Mouse (Mus musculus) midbrain, embryonic 12.5 days (tissue): Measurements from ENCODE around the gene Orm1. TPM values are rescaled to one million over a fixed set of nuclear protein-coding genes. Genes with fewer than 3 reads are reported as not detected.
"Not testable (repeated sequence)": the region's sequence is repeated elsewhere in the genome, so short reads cannot be mapped to it uniquely, and the experiment has no call there.

Experiments used
- ATAC-seq: fragments of 200-750 bp; cut with Nextera tagmentation; 2 replicates; pipeline ENCODE4 v1.8.0; 2017; ENCODE audit warnings: low read depth, moderate TSS enrichment, moderate library complexity; ENCODE audit not compliant: low FRiP score
- H3K27ac ChIP-seq: fragments of 300-500 bp; sonication (generic); replicated peaks from 2 replicates; pipeline ENCODE4 v1.5.1; 2016; ENCODE audit warnings: mild to moderate bottlenecking
- H3K27me3 ChIP-seq: fragments of 300-500 bp; sonication (generic); 2 replicates; pipeline ENCODE4 v1.6.1; 2016; ENCODE audit warnings: mild to moderate bottlenecking
- H3K36me3 ChIP-seq: fragments of 300-500 bp; sonication (generic); 2 replicates; pipeline ENCODE4 v1.6.1; 2016
- H3K4me1 ChIP-seq: fragments of 300-500 bp; sonication (generic); 2 replicates; pipeline ENCODE4 v1.6.1; 2016
- H3K4me2 ChIP-seq: fragments of 300-500 bp; sonication (generic); replicated peaks from 2 replicates; pipeline ENCODE4 v1.6.1; 2016; ENCODE audit warnings: mild to moderate bottlenecking, moderate library complexity
- H3K4me3 ChIP-seq: fragments of 300-500 bp; sonication (generic); 2 replicates; pipeline ENCODE4 v1.5.1; 2016; ENCODE audit warnings: mild to moderate bottlenecking
- H3K9ac ChIP-seq: fragments of 300-500 bp; sonication (generic); replicated peaks from 2 replicates; pipeline ENCODE4 v1.6.1; 2016; ENCODE audit warnings: mild to moderate bottlenecking, moderate library complexity
- H3K9me3 ChIP-seq: fragments of 300-500 bp; sonication (generic); 2 replicates; pipeline ENCODE4 v1.6.1; 2016; ENCODE audit warnings: mild to moderate bottlenecking
- WGBS: fragments of 180-500 bp; shearing (Covaris S2); methylation state at CpG from one replicate; pipeline ENCODE4 v1.1.7; 2016; 5-methylcytosine and 5-hydroxymethylcytosine counted together
- polyA plus RNA-seq: library from polyadenylated mRNA; unstranded; fragments of >200 nt; fragmentation: Nextera tagmentation; extraction: Ambion mirVana; gene quantifications from 2 replicates; pipeline ENCODE4 v1.2.1, GENCODE M21; 2016

The Orm1 gene
- polyA plus RNA-seq, 1 experiment from 2014 or later: not detected

DNA sequence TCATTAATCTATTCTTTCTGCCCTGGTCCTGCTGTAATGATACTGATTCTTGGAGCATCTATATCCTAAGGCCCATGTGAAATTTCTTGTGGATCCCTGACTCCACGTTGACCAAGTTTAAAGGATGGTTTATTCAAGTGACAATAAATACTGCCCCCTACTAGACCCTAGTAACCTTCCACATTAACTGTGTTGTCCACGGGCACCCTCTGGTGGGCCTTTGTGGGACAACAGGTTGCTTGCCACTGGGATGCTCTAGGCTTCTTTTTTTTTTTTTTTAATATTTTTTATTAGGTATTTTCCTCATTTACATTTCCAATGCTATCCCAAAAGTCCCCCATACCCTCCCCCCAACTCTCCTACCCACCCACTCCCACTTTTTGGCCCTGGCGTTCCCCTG, 24.8 kb upstream of the Orm1 start:
- WGBS: 27% methylated on average over 3 of the region's 3 CpGs
- H3K4me3 ChIP-seq, H3K27ac ChIP-seq, H3K9me3 ChIP-seq, H3K4me2 ChIP-seq, H3K27me3 ChIP-seq, H3K4me1 ChIP-seq, H3K36me3 ChIP-seq, H3K9ac ChIP-seq: not testable (repeated sequence)
- 0 out of 2 replicates have a peak, but pooled peaks have one; percentile 39 for ATAC-seq

DNA sequence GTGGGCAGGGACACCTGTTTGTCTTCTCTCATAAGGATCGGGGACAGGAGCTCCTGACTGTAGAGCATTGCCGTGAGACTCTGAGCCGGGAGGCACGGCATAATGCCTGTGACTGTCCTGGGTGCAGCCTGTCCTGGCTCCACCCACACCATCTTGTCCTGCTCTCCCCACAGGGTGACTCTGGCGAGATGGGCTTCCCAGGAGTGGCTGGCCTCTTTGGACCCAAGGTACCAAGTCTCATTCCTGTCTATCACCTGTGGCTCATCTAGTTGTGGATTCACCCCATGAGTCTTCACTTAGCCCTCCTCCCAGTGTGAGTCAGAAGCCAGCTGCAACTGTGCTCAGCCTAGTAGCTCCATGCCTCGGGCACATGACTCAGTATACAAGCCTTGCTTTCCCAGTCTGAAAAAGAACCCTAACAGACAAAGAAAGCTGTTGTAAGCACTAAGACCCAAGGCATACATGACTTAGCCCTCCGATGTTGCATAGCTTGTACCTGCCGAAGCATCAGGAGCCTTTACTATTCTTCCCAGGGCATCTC, 21.0 kb upstream of the Orm1 start:
- Histone ChIP-seq H3K4me3 (no peak overlapping the region), H3K4me1 (no peaks in the 10 kb centered on the region), H3K4me2 (no peak overlapping the region), H3K27me3 (no peaks in the 10 kb centered on the region), H3K9ac (no peak overlapping the region), H3K27ac (no peak overlapping the region), H3K9me3 (no peaks in the 10 kb centered on the region), H3K36me3 (no peaks in the 10 kb centered on the region)
- WGBS: 85% methylated on average over 8 of the region's 8 CpGs
- ATAC-seq: no peak

DNA sequence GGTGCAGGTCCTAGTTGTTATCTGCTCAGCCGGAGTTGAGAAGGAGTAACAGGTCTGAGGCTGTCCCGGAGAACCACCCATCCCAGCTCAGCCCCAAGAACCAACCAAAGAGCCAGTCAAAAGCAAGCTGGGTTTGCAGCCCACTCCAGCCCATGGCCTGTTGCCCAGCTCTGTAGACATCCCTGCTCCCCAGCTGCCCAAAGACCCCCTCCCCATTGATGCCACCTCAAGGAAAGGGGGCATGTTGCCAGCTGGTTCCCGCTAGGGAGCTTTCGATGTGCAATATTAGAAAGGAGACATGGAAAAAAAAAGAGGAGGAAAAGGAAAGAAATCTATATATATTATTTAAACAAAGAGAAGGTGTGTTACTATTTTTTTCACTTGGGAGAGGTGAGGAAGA, 11.0 kb upstream of the Orm1 start:
- no peak overlapping the region for H3K27ac ChIP-seq
- H3K4me1 ChIP-seq: no peaks in the 10 kb centered on the region
- H3K9ac ChIP-seq: no peak overlapping the region
- H3K27me3 ChIP-seq: no peaks in the 10 kb centered on the region
- no peaks in the 10 kb centered on the region for H3K36me3 ChIP-seq
- WGBS: 94% methylated on average over 4 of the region's 4 CpGs
- no peak overlapping the region for H3K4me2 ChIP-seq
- no peak for ATAC-seq
- no peaks in the 10 kb centered on the region for H3K9me3 ChIP-seq
- no peak overlapping the region for H3K4me3 ChIP-seq

DNA sequence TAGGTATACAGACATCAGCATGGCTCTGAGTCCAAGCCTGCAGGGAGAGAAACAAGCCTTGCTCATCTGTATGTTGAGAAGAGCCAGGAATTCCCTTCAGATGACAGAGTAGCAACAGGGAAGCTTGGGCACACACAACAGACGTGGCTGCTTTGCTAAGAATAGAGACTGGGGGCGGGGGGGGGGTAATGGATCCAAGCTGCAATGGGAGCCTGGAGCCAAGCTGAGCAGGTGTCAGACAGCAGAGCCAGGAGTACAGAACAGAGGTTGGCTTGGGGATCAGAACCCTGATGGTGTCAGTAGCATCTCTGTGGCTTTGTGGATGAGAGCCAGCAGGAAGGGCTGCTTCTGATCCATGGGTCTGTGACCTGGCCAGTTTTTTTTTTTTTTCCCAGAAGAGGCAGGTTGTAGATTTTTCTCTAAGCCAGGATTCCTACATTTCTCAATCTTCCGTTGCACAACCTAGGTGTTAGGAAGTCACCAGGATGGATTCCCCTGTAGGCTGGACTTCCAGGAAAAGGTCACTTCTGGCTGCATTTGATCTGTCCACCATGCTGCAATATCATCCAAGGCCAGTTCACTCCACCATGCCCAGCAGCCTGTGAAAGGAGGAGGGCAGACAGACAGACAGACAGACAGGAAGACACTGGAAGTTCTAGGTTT, 5.8 kb upstream of the Orm1 start:
- H3K9me3 ChIP-seq: no peaks in the 10 kb centered on the region
- 75% methylated on average over 3 of the region's 3 CpGs for WGBS
- H3K27me3 ChIP-seq: no peaks in the 10 kb centered on the region
- H3K4me3 ChIP-seq: no peak overlapping the region
- no peak overlapping the region for H3K27ac ChIP-seq
- no peak overlapping the region for H3K4me2 ChIP-seq
- no peaks in the 10 kb centered on the region for H3K4me1 ChIP-seq
- no peak overlapping the region for H3K9ac ChIP-seq
- H3K36me3 ChIP-seq: no peaks in the 10 kb centered on the region
- ATAC-seq: no peak

DNA sequence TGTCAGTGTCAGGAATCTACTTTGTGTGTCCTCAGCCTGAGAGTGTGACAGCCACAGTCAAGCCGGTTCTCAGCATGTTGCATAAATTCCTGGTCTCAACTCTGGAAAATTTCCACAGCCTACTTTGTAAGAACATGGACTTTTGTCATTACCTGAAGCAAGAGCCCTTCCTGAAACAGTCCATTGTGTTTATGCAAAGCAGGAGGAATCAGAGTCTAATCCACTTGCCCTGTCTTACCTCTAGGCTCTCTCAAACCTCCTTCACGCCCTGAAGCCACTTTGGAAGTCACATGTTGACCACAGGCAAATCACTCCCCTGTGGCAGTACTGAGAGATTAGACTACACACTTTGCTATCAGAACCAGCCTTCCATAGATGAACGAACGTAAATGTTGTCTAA, 1.9 kb upstream of the Orm1 start:
- H3K4me3 ChIP-seq: no peak overlapping the region
- H3K4me2 ChIP-seq: no peak overlapping the region
- no peaks in the 10 kb centered on the region for H3K4me1 ChIP-seq
- H3K27me3 ChIP-seq: no peaks in the 10 kb centered on the region
- H3K9ac ChIP-seq: no peak overlapping the region
- no peak for ATAC-seq
- H3K36me3 ChIP-seq: no peaks in the 10 kb centered on the region
- H3K27ac ChIP-seq: no peak overlapping the region
- WGBS: 73% methylated on average over 4 of the region's 4 CpGs
- no peaks in the 10 kb centered on the region for H3K9me3 ChIP-seq

DNA sequence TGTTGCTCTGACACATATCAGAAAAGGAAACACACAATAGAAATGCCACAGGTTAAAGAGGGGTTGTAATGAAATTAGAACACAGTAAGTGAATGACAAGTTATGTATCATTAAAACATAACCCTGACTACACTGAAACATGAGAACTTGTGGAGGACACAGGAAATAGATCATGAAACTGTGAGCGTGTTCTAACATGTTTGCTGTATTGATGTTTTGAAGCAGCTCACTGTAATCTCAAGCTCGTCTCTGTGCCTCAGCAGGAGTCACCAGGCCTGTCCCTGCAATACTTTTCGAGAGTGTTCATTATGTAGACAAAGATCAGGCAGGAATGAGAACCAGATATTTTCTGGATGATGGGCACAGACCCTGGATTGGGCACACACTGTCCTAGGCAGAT, 752 bp upstream of the Orm1 start:
- H3K9me3 ChIP-seq: no peaks in the 10 kb centered on the region
- H3K4me1 ChIP-seq: no peaks in the 10 kb centered on the region
- WGBS: 71% methylated on average over 3 of the region's 3 CpGs
- no peaks in the 10 kb centered on the region for H3K27me3 ChIP-seq
- no peak overlapping the region for H3K4me2 ChIP-seq
- H3K36me3 ChIP-seq: no peaks in the 10 kb centered on the region
- H3K27ac ChIP-seq: no peak overlapping the region
- ATAC-seq: no peak
- H3K9ac ChIP-seq: no peak overlapping the region
- no peak overlapping the region for H3K4me3 ChIP-seq

DNA sequence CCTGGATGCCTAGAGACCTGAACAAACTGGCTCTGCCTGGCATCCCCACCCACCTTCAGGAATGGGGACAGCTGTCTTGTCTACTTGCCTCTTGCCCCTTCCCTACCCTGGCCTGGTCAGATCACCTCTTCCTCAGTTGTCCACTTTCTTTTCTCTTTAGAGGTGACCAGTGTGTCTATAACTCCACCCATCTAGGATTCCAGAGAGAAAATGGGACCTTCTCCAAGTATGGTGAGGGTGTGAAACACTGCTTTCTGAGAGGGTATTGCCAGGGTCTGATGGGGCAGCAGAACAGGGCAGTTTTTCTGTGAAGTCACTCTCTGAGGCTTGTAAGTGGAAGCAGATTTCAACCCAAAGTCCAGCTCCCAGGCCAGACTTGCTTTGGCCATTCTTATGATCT, 901 bp downstream of the Orm1 start:
- H3K27me3 ChIP-seq: no peaks in the 10 kb centered on the region
- H3K4me1 ChIP-seq: no peaks in the 10 kb centered on the region
- no peak overlapping the region for H3K27ac ChIP-seq
- no peaks in the 10 kb centered on the region for H3K9me3 ChIP-seq
- no peak overlapping the region for H3K4me2 ChIP-seq
- ATAC-seq: no peak
- H3K36me3 ChIP-seq: no peaks in the 10 kb centered on the region
- H3K9ac ChIP-seq: no peak overlapping the region
- H3K4me3 ChIP-seq: no peak overlapping the region

DNA sequence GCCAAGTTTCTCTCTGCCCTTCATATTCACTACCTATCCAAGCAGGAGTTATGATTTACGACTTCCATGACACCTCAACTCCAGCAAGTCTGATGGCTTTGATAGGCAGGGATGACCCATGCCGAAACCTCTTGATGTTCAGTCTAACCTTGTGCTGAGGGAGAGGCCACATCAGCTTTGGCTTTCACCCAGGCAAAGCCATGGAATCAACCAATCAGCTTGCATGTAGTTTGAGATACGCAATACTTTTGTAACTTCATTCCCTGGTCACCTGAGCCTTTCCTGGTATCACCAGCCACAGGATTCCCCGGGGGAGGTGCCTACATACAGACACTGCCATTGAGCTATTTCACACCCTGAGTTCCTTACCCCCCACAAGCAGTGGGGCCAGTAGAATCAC, 2.3 kb downstream of the Orm1 start:
- no peaks in the 10 kb centered on the region for H3K9me3 ChIP-seq
- H3K4me1 ChIP-seq: no peaks in the 10 kb centered on the region
- no peak overlapping the region for H3K4me3 ChIP-seq
- ATAC-seq: no peak
- H3K27me3 ChIP-seq: no peaks in the 10 kb centered on the region
- no peak overlapping the region for H3K27ac ChIP-seq
- no peak overlapping the region for H3K4me2 ChIP-seq
- H3K9ac ChIP-seq: no peak overlapping the region
- no peaks in the 10 kb centered on the region for H3K36me3 ChIP-seq
- WGBS: 92% methylated on average over 4 of the region's 4 CpGs

DNA sequence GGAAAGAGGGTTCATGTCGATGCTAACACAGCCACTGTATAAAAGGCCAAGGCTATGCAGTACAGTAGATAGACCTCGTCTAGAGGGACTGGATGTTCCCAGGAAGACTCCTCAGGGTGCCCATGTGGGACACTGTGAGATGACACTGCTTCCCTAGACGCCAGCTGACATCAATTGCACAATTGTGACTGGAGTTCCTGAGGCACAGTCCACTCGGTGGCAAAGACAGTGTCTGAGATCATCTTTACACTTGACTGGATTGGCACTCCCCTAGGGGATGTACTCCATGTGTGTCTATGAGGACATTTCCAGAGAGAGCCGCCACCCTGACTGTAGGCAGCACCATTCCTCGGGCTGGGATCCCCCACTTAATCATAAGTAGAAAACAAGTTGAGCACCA, 4.2 kb downstream of the Orm1 start:
- Histone ChIP-seq H3K27ac (no peak overlapping the region), H3K9ac (no peak overlapping the region), H3K27me3 (no peaks in the 10 kb centered on the region), H3K36me3 (no peaks in the 10 kb centered on the region), H3K4me2 (no peak overlapping the region), H3K4me3 (no peak overlapping the region), H3K4me1 (no peaks in the 10 kb centered on the region), H3K9me3 (no peaks in the 10 kb centered on the region)
- WGBS: 71% methylated on average over 6 of the region's 6 CpGs
- ATAC-seq: no peak

DNA sequence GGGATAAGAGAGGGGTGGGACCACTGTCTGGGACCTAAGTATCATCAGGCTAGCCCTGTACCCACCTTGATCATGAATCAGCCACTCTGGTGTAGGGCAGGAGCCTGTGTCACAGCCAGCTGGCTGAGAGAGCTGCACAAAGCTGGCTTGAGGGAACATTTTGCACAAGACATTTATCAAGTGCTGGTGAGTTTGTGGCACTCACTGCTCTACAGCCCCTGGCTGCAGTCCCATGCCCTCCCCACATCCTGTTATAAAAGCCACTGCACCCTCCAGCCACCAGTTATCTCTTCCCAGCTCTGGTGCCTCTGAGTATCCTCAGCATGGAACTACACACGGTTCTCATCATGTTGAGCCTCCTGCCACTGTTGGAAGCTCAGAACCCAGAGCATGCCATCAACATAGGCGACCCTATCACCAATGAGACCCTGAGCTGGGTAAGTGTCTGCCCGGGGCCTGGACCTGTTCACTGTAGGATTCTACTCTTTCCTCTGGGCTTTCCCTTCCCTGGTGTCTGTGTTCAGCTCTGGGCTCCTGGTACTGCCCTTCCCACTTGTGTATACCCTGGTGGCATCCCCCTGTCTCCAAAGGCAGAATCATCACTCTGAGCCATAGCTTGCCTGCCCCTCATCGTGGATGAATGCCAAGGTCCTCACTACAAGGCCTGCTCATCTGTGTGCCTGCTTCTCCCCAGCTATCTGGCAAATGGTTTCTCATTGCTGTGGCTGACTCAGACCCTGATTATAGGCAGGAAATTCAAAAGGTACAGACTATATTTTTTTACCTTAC, 11.7 kb downstream of the Orm1 start, which contains the start of gene Orm3:
Orm3 (plus strand) TSS at position 286 of the 789 bp plus-strand sequence.
- Histone ChIP-seq H3K4me1 (no peaks in the 10 kb centered on the region), H3K27me3 (no peaks in the 10 kb centered on the region), H3K36me3 (no peaks in the 10 kb centered on the region), H3K4me2 (no peak within 1 kb of the TSS), H3K27ac (no peak within 1 kb of the TSS), H3K4me3 (no peak within 1 kb of the TSS), H3K9me3 (no peaks in the 10 kb centered on the region), H3K9ac (no peak within 1 kb of the TSS)
- WGBS: 83% methylated on average over 4 of the region's 4 CpGs
- ATAC-seq: no peak

DNA sequence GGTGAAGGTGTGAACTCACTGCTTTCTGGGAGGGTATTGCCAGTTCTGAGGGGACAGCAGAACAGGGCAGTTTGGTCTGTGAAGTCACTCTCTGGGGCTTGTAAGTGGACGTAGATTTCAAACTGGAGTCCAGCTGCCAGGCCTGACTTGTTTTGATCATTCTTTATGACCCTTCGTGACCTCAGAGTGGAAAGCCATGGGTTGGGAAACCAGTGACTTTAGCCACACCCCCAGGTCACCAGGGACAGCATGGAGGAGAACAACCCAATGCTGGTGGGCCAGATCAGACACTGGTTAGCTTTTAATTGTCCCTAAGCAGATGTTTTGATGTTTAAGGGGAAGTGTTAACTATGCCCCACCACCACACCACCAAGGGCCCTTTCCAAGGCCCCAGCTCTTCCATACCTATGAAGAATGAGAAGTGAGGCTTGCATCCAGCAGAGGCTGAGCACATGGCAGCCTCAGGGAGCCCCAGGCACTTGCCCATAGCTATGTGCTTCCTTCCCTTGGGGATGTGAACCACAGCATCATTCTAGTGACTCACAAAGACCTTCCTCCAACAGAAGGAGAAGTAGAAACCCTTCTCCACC, 12.7 kb downstream of the Orm1 start:
- ATAC-seq: no peak
- H3K36me3 ChIP-seq: no peaks in the 10 kb centered on the region
- H3K9me3 ChIP-seq: no peaks in the 10 kb centered on the region
- H3K9ac ChIP-seq: no peak overlapping the region
- H3K4me3 ChIP-seq: no peak overlapping the region
- no peaks in the 10 kb centered on the region for H3K4me1 ChIP-seq
- no peak overlapping the region for H3K4me2 ChIP-seq
- no peaks in the 10 kb centered on the region for H3K27me3 ChIP-seq
- WGBS: 63% methylated on average over 2 of the region's 2 CpGs
- no peak overlapping the region for H3K27ac ChIP-seq

DNA sequence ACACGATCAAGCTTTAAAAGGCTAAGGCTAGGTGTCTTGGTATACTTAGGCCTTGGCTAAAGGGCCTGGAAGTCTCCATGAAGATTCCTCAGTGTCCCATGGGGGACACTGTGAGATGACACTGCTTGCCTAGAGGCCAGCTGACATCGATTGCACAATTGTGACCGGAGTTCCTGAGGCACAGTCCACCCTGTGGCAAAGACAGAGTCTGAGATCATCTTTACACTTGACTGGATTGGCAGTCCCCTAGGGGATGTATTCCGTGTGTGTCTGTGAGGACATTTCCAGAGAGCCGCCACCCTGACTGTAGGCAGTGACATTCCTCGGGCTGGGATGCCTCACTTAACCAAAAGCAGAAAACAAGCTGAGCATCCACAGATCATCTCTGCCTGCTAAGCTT, 15.5 kb downstream of the Orm1 start:
- 77% methylated on average over 6 of the region's 6 CpGs for WGBS
- no peak overlapping the region for H3K4me3 ChIP-seq

More for the DNA sequence above, 15.5 kb downstream of the Orm1 start:
- H3K4me1 ChIP-seq: no peaks in the 10 kb centered on the region
- H3K4me2 ChIP-seq: no peak overlapping the region
- H3K9me3 ChIP-seq: no peaks in the 10 kb centered on the region
- ATAC-seq: no peak
- H3K36me3 ChIP-seq: no peaks in the 10 kb centered on the region
- no peak overlapping the region for H3K27ac ChIP-seq
- H3K9ac ChIP-seq: no peak overlapping the region
- H3K27me3 ChIP-seq: no peaks in the 10 kb centered on the region
